Mouse (Mus musculus): Measurements from ENCODE around the gene Cntd1. TPM values are rescaled to one million over a fixed set of nuclear protein-coding genes. Genes with fewer than 3 reads are reported as not detected.
A peak's percentile ranks its signal among the peaks of the same experiment; 100 is the strongest.

The Cntd1 gene
- polyA plus RNA-seq, 1 experiment from 2014 or later, result 0.26 TPM

DNA sequence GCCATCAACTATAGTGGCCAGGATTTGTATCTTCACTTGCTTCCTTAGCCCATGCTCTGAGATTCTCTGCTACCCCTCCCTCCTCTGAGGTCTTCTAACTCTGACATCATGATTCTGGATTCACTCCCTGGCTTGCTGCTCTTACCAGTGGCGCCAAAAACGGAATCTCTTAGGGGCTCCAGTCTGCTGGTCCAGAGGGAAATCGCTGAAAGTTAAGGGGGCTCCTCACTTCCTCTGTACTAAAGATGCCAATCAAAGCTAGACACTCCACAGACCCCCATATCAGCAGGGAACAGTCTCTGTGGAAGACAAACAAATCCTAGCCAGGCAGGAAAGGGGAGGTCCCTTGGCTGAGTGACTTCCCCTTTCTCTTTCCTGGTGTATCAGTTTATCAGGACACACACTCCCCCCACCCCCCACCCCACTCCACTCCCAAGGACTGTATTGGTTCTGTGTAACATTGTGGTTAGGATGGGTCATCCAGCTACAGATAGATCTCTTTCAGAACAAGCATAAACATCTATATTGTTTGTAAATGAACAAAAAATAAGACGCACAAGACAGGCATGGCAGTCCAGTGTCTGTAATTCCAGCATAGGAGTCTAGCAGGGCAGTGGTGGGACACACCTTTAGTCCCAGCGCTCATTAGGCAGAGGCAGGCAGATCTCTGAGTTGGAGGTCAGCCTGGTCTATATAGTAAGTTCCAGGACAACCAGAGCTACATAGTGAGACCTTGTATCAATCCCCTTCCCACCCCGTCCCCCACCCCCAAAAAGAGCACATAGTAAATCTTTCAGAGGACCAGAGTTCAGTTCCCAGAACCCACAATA lies 46.6 kb upstream of the Cntd1 start:
- peak overlapping the region; percentile 34; the same call in 1 of the 2 replicates for H3K9ac ChIP-seq (ENCODE audit: low read depth, low read length)
- H3K27me3 ChIP-seq (replicated peaks; ENCODE audit: control insufficient read depth, insufficient read depth, low read length), result no peaks in the 10 kb centered on the region
- 48% methylated on average over 6 of the region's 6 CpGs for WGBS
- H3K4me3 ChIP-seq (ENCODE audit: low read depth, low read length), result peak overlapping the region; percentile 32; the same call in 1 of the 2 replicates
- no peaks in the 10 kb centered on the region; the same call in 1 of the 2 replicates for H3K4me1 ChIP-seq (replicated peaks; ENCODE audit: control insufficient read depth, insufficient read depth, low read length)
- H3K9me3 ChIP-seq (ENCODE audit: control insufficient read depth), result no peaks in the 10 kb centered on the region
- peak overlapping the region; percentile 61 for H3K4me2 ChIP-seq (replicated peaks; ENCODE audit: low read depth)
- no peaks in the 10 kb centered on the region for H3K36me3 ChIP-seq (ENCODE audit: control insufficient read depth, insufficient read depth)
- peak; percentile 38; the same call in 1 of the 2 replicates for ATAC-seq
- H3K27ac ChIP-seq (ENCODE audit: low read depth, low read length), result peak overlapping the region; percentile 71
- no peak for TF ChIP-seq CTCF (IDR thresholded peaks at IDR 0.05; ENCODE audit: low read depth)

DNA sequence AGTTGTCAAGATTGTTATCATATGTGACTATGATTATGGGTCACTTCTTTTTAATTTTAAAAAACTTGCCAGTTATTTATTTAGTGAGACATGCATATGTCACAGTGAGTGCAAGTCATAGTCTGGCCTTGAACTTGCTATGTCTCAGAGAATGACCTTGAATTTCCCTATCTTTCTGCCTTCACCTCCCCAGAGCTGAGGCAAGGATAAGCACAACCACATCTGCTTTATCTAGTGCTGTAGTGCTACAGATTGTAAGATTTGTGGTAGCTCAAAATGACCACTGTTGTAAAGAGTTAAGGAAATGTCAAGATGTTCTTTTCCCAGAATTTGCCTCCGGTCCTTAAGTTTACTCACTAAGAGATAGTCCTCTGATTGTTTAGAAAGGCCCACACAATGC lies 45.6 kb upstream of the Cntd1 start:
- no peak for TF ChIP-seq CTCF (IDR thresholded peaks at IDR 0.05; ENCODE audit: low read depth)
- no peaks in the 10 kb centered on the region; the same call in 1 of the 2 replicates for H3K4me1 ChIP-seq (replicated peaks; ENCODE audit: control insufficient read depth, insufficient read depth, low read length)
- H3K9me3 ChIP-seq (ENCODE audit: control insufficient read depth), result no peaks in the 10 kb centered on the region
- H3K27ac ChIP-seq (ENCODE audit: low read depth, low read length), result no peak overlapping the region
- no peaks in the 10 kb centered on the region for H3K27me3 ChIP-seq (replicated peaks; ENCODE audit: control insufficient read depth, insufficient read depth, low read length)
- H3K4me2 ChIP-seq (replicated peaks; ENCODE audit: low read depth), result no peak overlapping the region
- no peaks in the 10 kb centered on the region for H3K36me3 ChIP-seq (ENCODE audit: control insufficient read depth, insufficient read depth)
- H3K4me3 ChIP-seq (ENCODE audit: low read depth, low read length), result no peak overlapping the region
- no peak for ATAC-seq
- H3K9ac ChIP-seq (ENCODE audit: low read depth, low read length), result no peak overlapping the region
- 44% methylated on average over 1 of the region's 1 CpGs for WGBS

DNA sequence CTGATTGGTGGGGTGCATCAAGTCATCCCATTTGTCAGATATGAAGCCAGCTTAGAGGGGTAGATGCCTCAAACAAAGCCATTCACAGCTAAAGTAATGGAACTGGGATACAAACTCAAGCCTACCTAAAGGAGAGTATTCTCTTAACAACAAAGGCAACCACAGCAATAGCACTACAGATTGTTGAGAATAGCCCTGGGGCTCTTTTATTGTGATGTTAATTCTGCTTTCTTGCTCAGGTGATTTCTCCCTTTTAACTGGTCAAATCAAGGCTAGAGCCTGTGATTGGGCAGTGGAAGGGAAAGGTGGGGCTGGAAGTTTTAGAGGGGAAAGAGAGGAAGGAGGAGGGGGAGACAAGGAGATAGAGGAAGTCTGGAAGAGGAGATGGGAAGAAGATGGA lies 44.7 kb upstream of the Cntd1 start:
- Histone ChIP-seq H3K27ac (ENCODE audit: low read depth, low read length) (no peak overlapping the region), H3K36me3 (ENCODE audit: control insufficient read depth, insufficient read depth) (no peaks in the 10 kb centered on the region), H3K4me2 (replicated peaks; ENCODE audit: low read depth) (no peak overlapping the region), H3K4me3 (ENCODE audit: low read depth, low read length) (no peak overlapping the region), H3K9me3 (ENCODE audit: control insufficient read depth) (no peaks in the 10 kb centered on the region), H3K9ac (ENCODE audit: low read depth, low read length) (no peak overlapping the region), H3K4me1 (replicated peaks; ENCODE audit: control insufficient read depth, insufficient read depth, low read length) (no peaks in the 10 kb centered on the region; the same call in 1 of the 2 replicates), H3K27me3 (replicated peaks; ENCODE audit: control insufficient read depth, insufficient read depth, low read length) (no peaks in the 10 kb centered on the region)
- no peak for ATAC-seq
- no peak for TF ChIP-seq CTCF (IDR thresholded peaks at IDR 0.05; ENCODE audit: low read depth)

DNA sequence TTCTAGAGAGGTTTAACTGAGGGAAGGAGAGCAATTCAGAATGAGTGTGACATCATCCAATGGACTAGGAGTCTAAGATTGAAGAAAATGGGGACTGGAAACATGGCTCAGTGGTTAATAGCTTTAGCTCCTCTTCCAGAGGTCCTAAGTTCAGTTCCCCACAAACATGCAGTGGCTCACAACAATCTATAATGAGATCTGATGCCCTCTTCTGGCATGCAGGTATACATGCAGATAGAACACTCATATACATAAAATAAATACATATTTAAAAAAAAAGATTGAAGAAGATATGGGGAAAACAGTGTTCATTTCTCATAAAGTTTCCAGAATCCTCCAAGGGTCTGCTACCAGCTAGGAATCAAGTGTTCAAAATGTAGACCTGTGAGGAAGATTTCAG lies 43.4 kb upstream of the Cntd1 start:
- TF ChIP-seq CTCF (IDR thresholded peaks at IDR 0.05; ENCODE audit: low read depth), result peak; percentile 33

DNA sequence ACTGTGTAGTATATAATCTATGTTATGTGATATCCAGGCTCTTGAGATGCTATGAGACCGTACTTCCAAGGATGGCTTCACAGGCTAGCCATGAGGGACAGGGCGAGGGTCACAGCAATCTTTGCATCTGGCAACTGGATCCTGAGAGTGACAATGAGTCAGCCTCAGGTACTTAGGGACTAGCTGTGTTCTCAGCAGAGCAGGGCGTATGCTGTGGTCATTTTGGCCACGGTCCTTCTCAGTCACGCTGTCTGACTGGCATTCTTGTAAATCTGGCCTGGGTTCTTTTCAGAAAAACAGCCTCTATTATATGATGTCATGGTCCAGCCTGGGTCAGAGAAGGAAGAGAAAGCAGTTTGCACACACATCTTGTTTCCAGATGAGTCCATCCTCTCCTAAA lies 42.0 kb upstream of the Cntd1 start:
- no peak for TF ChIP-seq CTCF (IDR thresholded peaks at IDR 0.05; ENCODE audit: low read depth)
- Histone ChIP-seq H3K9ac (ENCODE audit: low read depth, low read length) (no peak overlapping the region), H3K9me3 (ENCODE audit: control insufficient read depth) (no peaks in the 10 kb centered on the region), H3K27ac (ENCODE audit: low read depth, low read length) (no peak overlapping the region), H3K4me3 (ENCODE audit: low read depth, low read length) (no peak overlapping the region), H3K4me2 (replicated peaks; ENCODE audit: low read depth) (no peak overlapping the region), H3K27me3 (replicated peaks; ENCODE audit: control insufficient read depth, insufficient read depth, low read length) (no peaks in the 10 kb centered on the region), H3K4me1 (replicated peaks; ENCODE audit: control insufficient read depth, insufficient read depth, low read length) (no peaks in the 10 kb centered on the region), H3K36me3 (ENCODE audit: control insufficient read depth, insufficient read depth) (no peaks in the 10 kb centered on the region)
- WGBS, result 96% methylated on average over 5 of the region's 5 CpGs
- no peak for ATAC-seq

More for the DNA sequence above, 43.4 kb upstream of the Cntd1 start:
- no peaks in the 10 kb centered on the region for H3K27me3 ChIP-seq (replicated peaks; ENCODE audit: control insufficient read depth, insufficient read depth, low read length)
- no peak overlapping the region for H3K9ac ChIP-seq (ENCODE audit: low read depth, low read length)
- no peaks in the 10 kb centered on the region; the same call in 1 of the 2 replicates for H3K4me1 ChIP-seq (replicated peaks; ENCODE audit: control insufficient read depth, insufficient read depth, low read length)
- no peak overlapping the region for H3K27ac ChIP-seq (ENCODE audit: low read depth, low read length)
- no peaks in the 10 kb centered on the region for H3K9me3 ChIP-seq (ENCODE audit: control insufficient read depth)
- no peaks in the 10 kb centered on the region for H3K36me3 ChIP-seq (ENCODE audit: control insufficient read depth, insufficient read depth)
- ATAC-seq, result no peak
- H3K4me2 ChIP-seq (replicated peaks; ENCODE audit: low read depth), result no peak overlapping the region
- no peak overlapping the region for H3K4me3 ChIP-seq (ENCODE audit: low read depth, low read length)

DNA sequence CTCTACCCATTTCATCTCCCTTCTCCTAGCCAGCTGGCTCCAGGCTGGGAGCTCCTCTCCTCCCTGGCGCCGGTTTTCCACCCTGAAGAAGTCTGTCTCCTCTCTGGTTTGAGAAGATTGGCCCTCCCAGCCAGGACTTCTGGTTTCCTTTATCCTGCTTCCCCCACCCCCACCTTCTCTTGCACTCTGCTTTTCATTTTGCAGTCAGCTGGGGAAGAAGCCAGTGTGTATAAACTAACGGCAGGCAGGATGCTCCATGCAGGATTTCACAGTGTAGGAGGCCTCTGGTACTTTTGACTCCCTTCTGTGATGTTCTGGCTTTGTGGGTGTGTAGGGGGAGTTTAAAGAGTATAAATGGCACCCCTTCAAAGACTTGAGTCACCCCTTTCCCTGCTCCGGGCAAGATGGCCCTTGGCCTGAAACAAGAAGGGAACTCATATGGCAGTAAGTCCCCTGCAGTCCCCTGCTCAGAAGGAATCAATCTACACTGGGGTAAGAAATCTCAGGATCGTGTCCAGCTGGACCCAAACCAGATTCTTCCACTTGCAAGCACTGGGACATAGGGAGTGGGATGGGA lies 40.7 kb upstream of the Cntd1 start:
- no peak for ATAC-seq
- H3K4me1 ChIP-seq (replicated peaks; ENCODE audit: control insufficient read depth, insufficient read depth, low read length), result no peaks in the 10 kb centered on the region
- H3K4me2 ChIP-seq (replicated peaks; ENCODE audit: low read depth), result no peak overlapping the region
- H3K36me3 ChIP-seq (ENCODE audit: control insufficient read depth, insufficient read depth), result no peaks in the 10 kb centered on the region
- no peaks in the 10 kb centered on the region for H3K9me3 ChIP-seq (ENCODE audit: control insufficient read depth)
- H3K27ac ChIP-seq (ENCODE audit: low read depth, low read length), result peak overlapping the region; percentile 35; the same call in 1 of the 2 replicates
- H3K27me3 ChIP-seq (replicated peaks; ENCODE audit: control insufficient read depth, insufficient read depth, low read length), result no peaks in the 10 kb centered on the region
- no peak overlapping the region for H3K4me3 ChIP-seq (ENCODE audit: low read depth, low read length)
- TF ChIP-seq CTCF (IDR thresholded peaks at IDR 0.05; ENCODE audit: low read depth), result no peak
- H3K9ac ChIP-seq (ENCODE audit: low read depth, low read length), result no peak overlapping the region
- WGBS, result 46% methylated on average over 5 of the region's 5 CpGs
